Mouse (Mus musculus) heart, embryonic 12.5 days (tissue): ENCODE measurements around the gene Tmem182. TPM values are rescaled to one million over a fixed set of nuclear protein-coding genes. Genes with fewer than 3 reads are reported as not detected.

Source experiments
- ATAC-seq: fragments of 200-750 bp; cut with Nextera tagmentation; 2 replicates; pipeline ENCODE4 v1.8.0; 2017; ENCODE audit warnings: moderate TSS enrichment, moderate library complexity; ENCODE audit not compliant: insufficient number of reproducible peaks, low FRiP score
- H3K27ac ChIP-seq: fragments of 300-500 bp; sonication (generic); 2 replicates; pipeline ENCODE4 v1.5.1; 2016; ENCODE audit warnings: mild to moderate bottlenecking, moderate library complexity; ENCODE audit not compliant: poor library complexity, severe bottlenecking
- H3K27me3 ChIP-seq: fragments of 300-500 bp; sonication (generic); replicated peaks from 2 replicates; pipeline ENCODE4 v1.6.1; 2016; ENCODE audit warnings: mild to moderate bottlenecking, moderate library complexity
- H3K36me3 ChIP-seq: fragments of 300-500 bp; sonication (generic); 2 replicates; pipeline ENCODE4 v1.6.1; 2016; ENCODE audit warnings: mild to moderate bottlenecking, moderate library complexity
- H3K4me1 ChIP-seq: fragments of 300-500 bp; sonication (generic); replicated peaks from 2 replicates; pipeline ENCODE4 v1.6.1; 2016; ENCODE audit warnings: mild to moderate bottlenecking
- H3K4me2 ChIP-seq: fragments of 300-500 bp; sonication (generic); 2 replicates; pipeline ENCODE4 v1.6.1; 2016; ENCODE audit warnings: mild to moderate bottlenecking, moderate library complexity
- H3K4me3 ChIP-seq: fragments of 300-500 bp; sonication (generic); 2 replicates; pipeline ENCODE4 v1.5.1; 2016; ENCODE audit warnings: mild to moderate bottlenecking
- H3K9ac ChIP-seq: fragments of 300-500 bp; sonication (generic); 2 replicates; pipeline ENCODE4 v1.6.1; 2016; ENCODE audit warnings: mild to moderate bottlenecking, moderate library complexity
- H3K9me3 ChIP-seq: fragments of 300-500 bp; sonication (generic); replicated peaks from 2 replicates; pipeline ENCODE4 v1.6.1; 2016; ENCODE audit warnings: mild to moderate bottlenecking, moderate library complexity
- WGBS: fragments of 180-500 bp; shearing (Covaris S2); methylation state at CpG from one replicate; pipeline ENCODE4 v1.1.7; 2016; 5-methylcytosine and 5-hydroxymethylcytosine counted together
- polyA plus RNA-seq: library from polyadenylated mRNA; unstranded; fragments of >200 nt; fragmentation: Nextera tagmentation; extraction: Ambion mirVana; gene quantifications from 2 replicates; pipeline ENCODE4 v1.2.1, GENCODE M21; 2016

Tmem182 gene
- polyA plus RNA-seq, 1 experiment from 2014 or later: 21.1 TPM

DNA sequence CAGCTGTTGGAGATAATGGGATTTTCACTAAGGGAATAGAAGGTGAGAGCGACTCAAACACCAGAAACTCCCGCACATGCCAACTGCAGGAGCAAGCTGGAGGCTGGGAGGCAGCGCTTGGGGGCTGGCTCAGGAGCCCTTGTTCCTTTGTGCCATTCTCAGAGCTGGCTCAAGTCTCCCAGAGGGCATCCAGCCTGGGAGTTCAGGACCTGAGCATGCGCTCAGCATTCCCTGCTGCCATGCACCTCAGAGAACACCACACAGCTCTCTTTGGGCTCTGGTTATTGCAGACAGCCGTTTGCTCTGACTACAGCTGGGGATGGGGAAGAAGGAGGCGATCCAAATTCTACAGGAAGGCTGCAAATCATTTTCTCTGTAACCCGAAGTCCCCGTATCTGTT lies 84.8 kb downstream of the Tmem182 start:
- H3K4me2 ChIP-seq: no peak overlapping the region
- H3K9me3 ChIP-seq: no peaks in the 10 kb centered on the region
- H3K36me3 ChIP-seq: no peaks in the 10 kb centered on the region
- no peak overlapping the region for H3K4me3 ChIP-seq
- no peaks in the 10 kb centered on the region for H3K4me1 ChIP-seq
- 71% methylated on average over 8 of the region's 8 CpGs for WGBS
- H3K9ac ChIP-seq: no peak overlapping the region
- H3K27ac ChIP-seq: no peak overlapping the region
- ATAC-seq: no peak
- H3K27me3 ChIP-seq: 0 out of 2 replicates have a peak, but pooled peaks cover 3% of the 10 kb centered on the region

DNA sequence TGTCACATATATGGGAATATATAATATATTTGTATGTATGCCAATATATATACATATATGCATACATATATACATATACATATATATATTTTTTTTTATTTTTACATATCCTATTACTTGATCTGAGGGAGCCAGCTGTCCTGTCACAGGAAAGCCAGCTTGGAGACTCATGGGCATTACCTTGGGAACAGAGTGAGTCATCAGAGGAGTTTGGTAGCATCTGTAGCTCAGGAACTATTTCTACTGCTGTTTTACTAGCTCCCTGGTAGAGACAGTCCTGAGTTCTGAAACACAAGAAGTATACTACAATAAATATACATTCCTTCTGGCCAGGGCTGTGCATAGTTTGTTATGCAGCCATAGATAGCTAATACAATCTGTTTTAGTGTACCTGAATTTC lies 98.3 kb downstream of the Tmem182 start:
- H3K36me3 ChIP-seq: no peaks in the 10 kb centered on the region
- ATAC-seq: no peak
- no peak overlapping the region for H3K27ac ChIP-seq
- H3K9ac ChIP-seq: no peak overlapping the region
- H3K27me3 ChIP-seq: no peaks in the 10 kb centered on the region
- H3K9me3 ChIP-seq: no peaks in the 10 kb centered on the region
- no peak overlapping the region for H3K4me2 ChIP-seq
- H3K4me3 ChIP-seq: no peak overlapping the region
- H3K4me1 ChIP-seq: no peaks in the 10 kb centered on the region

Other genes with a start within 250 kb of the Tmem182 start
- not detected in 2 replicates for gene Slc9a4, start 225.5 kb upstream of the Tmem182 start, polyA plus RNA-seq
- gene Slc9a2, start 125.0 kb upstream of the Tmem182 start, polyA plus RNA-seq: 0.04 and 0.05 TPM in 2 replicates
- 1.7 and 2.1 TPM in 2 replicates for gene Mfsd9, start 14.9 kb upstream of the Tmem182 start, polyA plus RNA-seq